Mouse (Mus musculus) olfactory bulb, adult 2 months (tissue): Measurements from ENCODE around the gene Fam172a. TPM values are rescaled to one million over a fixed set of nuclear protein-coding genes. Genes with fewer than 3 reads are reported as not detected.

Experiments used
- H3K27ac ChIP-seq: fragments of 200-500 bp; 2 replicates; pipeline ENCODE4 v1.5.1; 2012; ENCODE audit warnings: low read depth, low read length; ENCODE audit not compliant: insufficient read depth
- H3K4me1 ChIP-seq: fragments of 200-500 bp; 2 replicates; pipeline ENCODE4 v1.6.1; 2012; ENCODE audit warnings: low read length; ENCODE audit not compliant: control insufficient read depth, insufficient read depth
- H3K4me3 ChIP-seq: fragments of 200-500 bp; 2 replicates; pipeline ENCODE4 v1.5.1; 2012; ENCODE audit warnings: mild to moderate bottlenecking, low read depth, low read length, moderate library complexity; ENCODE audit not compliant: insufficient read depth
- CTCF ChIP-seq: fragments of 200-500 bp; IDR thresholded peaks from 2 replicates; pipeline ENCODE4 v1.5.1; 2012; ENCODE audit warnings: low read depth, mild to moderate bottlenecking, low read length, moderate library complexity; ENCODE audit not compliant: insufficient read depth
- POLR2A ChIP-seq: fragments of 200-500 bp; IDR thresholded peaks from 2 replicates; pipeline ENCODE4 v1.6.1; 2012; ENCODE audit warnings: mild to moderate bottlenecking, low read depth, low read length, moderate library complexity; ENCODE audit not compliant: insufficient read depth
- WGBS: fragments of 180-500 bp; shearing (Covaris S2); methylation state at CpG from one replicate; pipeline ENCODE4 v1.1.7; 2018; 5-methylcytosine and 5-hydroxymethylcytosine counted together
- polyA plus RNA-seq: library from polyadenylated mRNA; stranded (reverse); fragments of >200 nt; gene quantifications from 2 replicates; pipeline ENCODE4 v1.2.4, GENCODE M21; 2012; ENCODE audit warnings: low replicate concordance; ENCODE audit not compliant: missing spikeins, insufficient read depth, insufficient read length

Fam172a gene
- polyA plus RNA-seq, 1 experiment = not detected

- 93% methylated on average over 2 of the region's 2 CpGs for whole genome bisulfite sequencing
- TF ChIP-seq CTCF (no peak), POLR2A (no peak)
- Histone ChIP-seq H3K4me3 (no peak overlapping the region), H3K4me1 (peaks cover 24% of the 10 kb centered on the region), H3K27ac (no peak overlapping the region)
Observed at GRCm38 (mm10) chr13:78213155-78213554, 511.3 kb downstream of the Fam172a start.

GRCm38 (mm10) chr13:78215223-78215622 lies 513.4 kb downstream of the Fam172a start:
- Histone ChIP-seq H3K4me3 (no peak overlapping the region), H3K27ac (no peak overlapping the region), H3K4me1 (peaks cover 15% of the 10 kb centered on the region)
- TF ChIP-seq POLR2A (no peak), CTCF (no peak)
- WGBS = 50% methylated on average over 2 of the region's 2 CpGs
